Mouse (Mus musculus): ENCODE data around the gene Cabp2. TPM values are rescaled to one million over a fixed set of nuclear protein-coding genes. Genes with fewer than 3 reads are reported as not detected.

Gene Cabp2
- polyA plus RNA-seq, 1 experiment from 2014 or later = 1.7 TPM

DNA sequence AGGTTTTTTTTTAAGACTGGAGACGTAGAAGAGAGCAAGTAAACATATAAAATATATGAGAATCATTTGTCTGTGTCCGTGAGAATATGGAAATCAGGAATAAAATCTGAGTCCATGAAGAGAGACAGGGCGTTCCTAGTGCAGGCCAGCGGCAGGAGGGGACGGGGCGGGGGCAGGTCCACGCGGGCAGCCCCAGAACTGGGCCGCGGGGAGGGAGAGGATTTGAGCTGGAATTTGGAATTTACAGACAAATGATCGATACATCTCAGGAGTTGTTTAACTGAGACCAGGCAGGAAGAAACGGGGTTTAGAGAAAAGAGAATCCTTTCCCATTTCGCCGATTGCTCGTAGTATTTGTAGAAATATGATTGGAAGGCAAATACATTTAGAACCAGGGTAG, 11.1 kb upstream of the Cabp2 start:
- H3K9ac ChIP-seq = no peak overlapping the region
- no peaks in the 10 kb centered on the region for H3K4me1 ChIP-seq (replicated peaks)
- no peaks in the 10 kb centered on the region for H3K9me3 ChIP-seq
- 67% methylated on average over 15 of the region's 15 CpGs for WGBS
- H3K4me2 ChIP-seq (replicated peaks) = no peak overlapping the region
- H3K27ac ChIP-seq = no peak overlapping the region
- ATAC-seq = no peak
- no peaks in the 10 kb centered on the region for H3K27me3 ChIP-seq (replicated peaks)
- no peaks in the 10 kb centered on the region for H3K36me3 ChIP-seq
- H3K4me3 ChIP-seq (replicated peaks) = no peak overlapping the region

DNA sequence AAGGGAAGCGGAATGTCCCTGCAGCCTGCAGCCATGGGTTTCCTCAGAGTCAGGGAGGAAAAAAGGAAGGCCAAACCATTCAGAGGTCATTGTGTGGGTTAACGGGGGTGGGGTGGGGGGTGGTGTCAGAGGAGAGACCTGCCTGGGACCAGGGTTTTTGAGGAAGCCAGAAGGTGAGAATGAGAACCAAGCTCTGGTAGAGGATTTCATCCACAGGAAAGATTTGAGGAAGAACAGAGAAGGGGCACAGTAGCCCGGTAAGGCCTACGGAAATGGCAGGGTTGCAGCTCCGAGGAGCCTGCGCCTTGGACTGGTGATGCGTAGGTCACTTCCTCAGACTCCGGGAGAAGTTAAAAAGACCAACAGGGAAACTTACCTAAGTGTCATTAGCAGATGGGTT, 10.6 kb upstream of the Cabp2 start:
- WGBS = 81% methylated on average over 8 of the region's 8 CpGs
- ATAC-seq = no peak
- no peaks in the 10 kb centered on the region for H3K9me3 ChIP-seq

DNA sequence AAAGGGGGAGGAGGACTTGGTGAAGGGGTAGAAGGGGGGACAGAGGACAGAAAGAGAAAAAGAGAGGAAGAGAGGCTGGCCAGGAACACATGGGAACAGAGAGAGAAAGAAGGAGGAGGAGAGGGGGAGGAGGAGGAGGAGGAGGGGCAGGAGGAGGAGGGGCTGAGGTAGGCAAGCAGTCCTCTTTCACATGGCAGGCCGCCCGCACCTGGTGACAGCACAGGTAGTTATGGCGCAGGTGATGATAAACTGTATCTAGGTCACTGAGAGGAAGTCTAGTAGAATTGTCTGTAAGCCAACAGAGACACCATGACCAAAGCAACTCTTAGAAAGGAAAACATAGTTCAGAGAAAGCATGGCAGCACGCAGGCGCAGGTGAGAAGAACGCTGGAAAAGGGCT, 10.0 kb upstream of the Cabp2 start:
- H3K27me3 ChIP-seq (replicated peaks) = no peaks in the 10 kb centered on the region
- no peaks in the 10 kb centered on the region for H3K9me3 ChIP-seq
- H3K36me3 ChIP-seq = no peaks in the 10 kb centered on the region
- H3K4me2 ChIP-seq (replicated peaks) = no peak overlapping the region
- H3K27ac ChIP-seq = no peak overlapping the region
- H3K4me1 ChIP-seq (replicated peaks) = no peaks in the 10 kb centered on the region
- H3K4me3 ChIP-seq (replicated peaks) = no peak overlapping the region
- ATAC-seq = no peak
- H3K9ac ChIP-seq = no peak overlapping the region
- WGBS = 92% methylated on average over 6 of the region's 6 CpGs

More for the DNA sequence above, 10.6 kb upstream of the Cabp2 start:
- Histone ChIP-seq H3K4me2 (replicated peaks) (no peak overlapping the region), H3K27ac (no peak overlapping the region), H3K36me3 (no peaks in the 10 kb centered on the region), H3K9ac (no peak overlapping the region), H3K4me3 (replicated peaks) (no peak overlapping the region), H3K27me3 (replicated peaks) (no peaks in the 10 kb centered on the region), H3K4me1 (replicated peaks) (no peaks in the 10 kb centered on the region)

DNA sequence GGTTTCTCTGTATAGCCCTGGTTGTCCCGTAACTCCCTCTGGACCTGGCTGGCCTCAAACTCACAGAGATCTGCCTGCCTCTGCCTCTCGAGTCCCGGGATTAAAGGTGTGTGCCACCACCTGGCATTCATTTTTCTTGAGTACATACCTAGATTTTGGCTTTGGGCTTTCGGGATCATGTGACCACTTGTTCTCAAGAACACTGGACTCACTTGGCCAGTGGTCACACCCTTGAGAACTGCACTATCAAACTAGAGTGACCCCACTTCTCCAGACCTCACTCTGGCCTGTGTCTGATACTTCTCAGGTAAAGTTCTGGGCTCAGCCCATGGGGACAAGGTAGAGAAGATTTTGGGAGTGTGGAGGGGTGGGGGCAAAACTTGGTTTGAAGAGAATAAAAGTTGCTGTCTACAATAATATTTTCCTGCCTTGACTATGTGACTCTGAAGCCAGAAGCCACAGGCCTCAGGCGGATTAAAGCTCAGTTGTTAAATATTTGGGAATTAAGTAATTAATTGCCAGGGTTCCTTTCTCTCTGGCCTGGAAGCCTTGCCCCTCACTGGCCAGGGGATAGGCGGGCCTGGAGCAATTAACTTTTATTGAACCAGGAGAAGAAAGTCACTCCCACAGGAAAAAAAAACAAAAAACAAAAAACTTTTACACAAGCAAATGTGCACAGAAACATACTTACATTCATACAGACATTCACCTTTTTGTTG, 8.5 kb upstream of the Cabp2 start:
- no peak overlapping the region for H3K4me2 ChIP-seq (replicated peaks)
- WGBS = 73% methylated on average over 6 of the region's 6 CpGs
- no peaks in the 10 kb centered on the region for H3K36me3 ChIP-seq
- H3K9ac ChIP-seq = no peak overlapping the region
- ATAC-seq = no peak
- no peak overlapping the region for H3K27ac ChIP-seq
- no peaks in the 10 kb centered on the region for H3K9me3 ChIP-seq
- no peaks in the 10 kb centered on the region for H3K27me3 ChIP-seq (replicated peaks)
- no peak overlapping the region for H3K4me3 ChIP-seq (replicated peaks)
- no peaks in the 10 kb centered on the region for H3K4me1 ChIP-seq (replicated peaks)

DNA sequence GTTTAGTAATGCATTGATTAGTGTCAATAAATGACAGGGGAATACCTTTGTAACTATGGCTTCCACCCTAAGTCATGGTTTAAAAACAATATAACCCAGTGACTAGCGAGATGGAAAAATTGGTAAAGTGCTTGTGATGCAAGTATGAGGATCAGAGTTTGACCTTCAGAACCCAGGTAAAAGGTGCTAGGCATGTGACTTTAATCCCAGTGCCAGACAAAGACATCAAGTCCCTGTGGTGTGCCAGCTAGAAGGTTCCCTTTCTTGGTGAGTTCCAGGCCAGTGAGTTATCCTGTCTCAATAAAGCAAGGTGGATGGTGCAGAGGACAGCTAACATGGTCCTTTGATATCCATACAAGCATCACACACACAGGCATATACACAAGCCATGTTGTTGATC, 5.8 kb upstream of the Cabp2 start:
- no peak overlapping the region for H3K4me2 ChIP-seq (replicated peaks)
- no peak overlapping the region for H3K27ac ChIP-seq
- 85% methylated on average over 1 of the region's 1 CpGs for WGBS
- H3K9me3 ChIP-seq = no peaks in the 10 kb centered on the region
- H3K9ac ChIP-seq = no peak overlapping the region
- ATAC-seq = no peak
- no peak overlapping the region for H3K4me3 ChIP-seq (replicated peaks)
- H3K4me1 ChIP-seq (replicated peaks) = no peaks in the 10 kb centered on the region
- no peaks in the 10 kb centered on the region for H3K36me3 ChIP-seq
- H3K27me3 ChIP-seq (replicated peaks) = no peaks in the 10 kb centered on the region

DNA sequence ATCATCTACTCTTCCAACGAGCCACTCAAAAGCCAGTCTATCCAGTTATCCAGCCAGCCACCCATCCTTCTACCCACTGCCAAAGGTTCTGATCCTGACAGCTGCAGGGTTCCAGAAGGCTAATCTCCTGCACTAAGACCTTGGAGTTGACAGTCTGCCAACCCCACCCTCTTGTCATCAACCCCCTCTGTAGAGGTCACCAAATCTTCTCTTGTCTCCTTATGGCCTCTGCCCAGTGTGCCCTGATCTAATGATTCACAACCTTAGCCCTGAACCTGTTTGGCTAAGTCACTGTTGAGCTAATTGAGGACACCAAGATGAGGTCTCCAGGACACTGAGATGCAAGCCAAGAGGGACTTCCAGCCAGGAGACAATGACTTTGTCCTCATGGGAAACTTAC, 1.8 kb upstream of the Cabp2 start:
- Histone ChIP-seq H3K9ac (no peak overlapping the region), H3K9me3 (no peaks in the 10 kb centered on the region), H3K4me1 (replicated peaks) (0 out of 2 replicates have a peak, but pooled peaks cover 4% of the 10 kb centered on the region), H3K27me3 (replicated peaks) (no peaks in the 10 kb centered on the region), H3K4me3 (replicated peaks) (no peak overlapping the region), H3K36me3 (no peaks in the 10 kb centered on the region), H3K4me2 (replicated peaks) (no peak overlapping the region), H3K27ac (no peak overlapping the region)
- ATAC-seq = no peak
- WGBS = 78% methylated on average over 1 of the region's 1 CpGs

DNA sequence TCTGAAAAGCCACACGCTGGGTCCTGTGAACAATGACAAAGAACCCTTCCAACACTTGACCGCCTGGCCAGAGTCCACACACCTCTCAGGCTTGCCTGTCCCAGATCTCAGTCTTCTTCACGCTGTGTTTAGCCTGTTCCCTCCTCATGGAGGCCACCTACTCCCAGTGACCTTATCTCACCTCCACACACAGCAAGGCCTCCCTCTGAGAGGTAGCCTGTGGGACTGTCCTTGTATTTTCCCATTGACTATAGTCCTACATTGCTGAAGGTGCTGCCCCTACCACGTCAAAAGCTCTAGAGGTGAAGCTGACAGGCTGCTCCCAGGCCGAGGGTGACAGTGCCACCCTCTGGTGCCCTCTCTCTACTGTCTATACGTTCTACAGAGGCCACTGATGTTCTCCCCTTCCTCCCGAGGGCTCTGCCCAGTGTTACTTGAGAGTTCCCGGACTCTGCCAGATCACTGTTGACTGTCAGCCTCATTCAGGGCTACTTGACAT, 818 bp upstream of the Cabp2 start:
- Histone ChIP-seq H3K4me3 (replicated peaks) (no peak overlapping the region), H3K4me2 (replicated peaks) (no peak overlapping the region), H3K9me3 (no peaks in the 10 kb centered on the region), H3K27ac (no peak overlapping the region), H3K9ac (no peak overlapping the region), H3K27me3 (replicated peaks) (no peaks in the 10 kb centered on the region), H3K36me3 (no peaks in the 10 kb centered on the region), H3K4me1 (replicated peaks) (0 out of 2 replicates have a peak, but pooled peaks cover 4% of the 10 kb centered on the region)
- no peak for ATAC-seq
- WGBS = 61% methylated on average over 8 of the region's 8 CpGs

DNA sequence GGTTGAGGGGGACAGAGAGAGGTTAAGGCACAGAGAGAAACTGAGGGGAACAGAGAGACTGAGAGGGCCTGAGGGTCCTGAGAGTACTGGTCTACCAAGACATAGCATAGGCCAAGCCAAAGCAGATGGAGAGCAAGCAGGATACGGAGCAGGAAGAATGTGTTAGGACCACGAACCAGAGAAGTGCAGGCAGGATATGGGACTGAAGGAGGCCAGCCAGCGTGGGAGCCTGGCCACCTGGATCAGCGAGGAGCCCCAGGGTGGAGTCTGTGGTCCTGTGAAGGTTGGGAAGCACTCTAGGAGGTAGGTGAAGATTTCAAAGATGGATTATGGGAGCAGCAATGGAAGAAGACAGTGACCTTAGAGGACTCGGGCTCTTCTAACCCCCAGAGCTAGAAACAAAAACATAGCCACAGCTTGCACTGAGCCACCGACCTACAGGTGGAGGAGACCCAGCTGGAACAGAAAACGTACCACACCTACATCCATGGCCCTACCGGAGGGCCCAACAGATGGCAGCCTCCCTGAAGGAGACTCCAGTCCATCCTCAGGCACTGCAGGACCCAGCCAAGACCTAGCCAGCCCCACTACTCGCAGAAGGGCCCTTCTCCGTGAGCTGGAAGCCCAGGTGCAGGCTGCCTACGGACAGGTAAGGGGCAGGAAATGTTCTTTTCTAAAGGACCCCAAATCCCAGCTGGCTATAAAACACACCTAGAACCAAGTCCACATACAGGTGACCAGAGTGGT, 1.0 kb downstream of the Cabp2 start:
- no peak for ATAC-seq
- WGBS = 80% methylated on average over 11 of the region's 11 CpGs
- no peak overlapping the region for H3K4me3 ChIP-seq (replicated peaks)
- no peaks in the 10 kb centered on the region for H3K27me3 ChIP-seq (replicated peaks)
- no peaks in the 10 kb centered on the region for H3K9me3 ChIP-seq
- no peak overlapping the region for H3K9ac ChIP-seq
- no peak overlapping the region for H3K27ac ChIP-seq
- 0 out of 2 replicates have a peak, but pooled peaks cover 4% of the 10 kb centered on the region for H3K4me1 ChIP-seq (replicated peaks)
- no peaks in the 10 kb centered on the region for H3K36me3 ChIP-seq
- no peak overlapping the region for H3K4me2 ChIP-seq (replicated peaks)

DNA sequence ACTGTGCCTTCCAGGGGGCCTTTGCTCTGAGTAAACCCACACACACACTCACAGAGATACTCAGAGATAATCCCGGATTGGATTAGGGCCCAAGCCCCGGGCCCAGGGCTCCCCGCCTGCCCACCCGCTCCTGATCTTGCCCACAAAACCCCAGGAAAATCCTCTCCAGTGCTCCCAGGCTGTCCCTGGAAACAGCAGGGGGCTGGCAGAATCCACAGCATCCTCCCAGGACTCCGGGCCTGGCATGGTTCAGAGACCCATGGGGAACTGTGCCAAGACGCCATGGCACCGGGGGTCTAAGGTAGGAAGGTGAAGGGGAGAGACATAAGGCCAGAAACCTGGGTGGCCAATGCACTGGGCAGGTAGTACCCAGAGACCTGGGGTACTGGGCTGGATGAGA, 1.9 kb downstream of the Cabp2 start:
- H3K4me3 ChIP-seq (replicated peaks) = no peak overlapping the region
- no peaks in the 10 kb centered on the region for H3K27me3 ChIP-seq (replicated peaks)
- H3K27ac ChIP-seq = no peak overlapping the region
- no peak overlapping the region for H3K4me2 ChIP-seq (replicated peaks)
- 92% methylated on average over 7 of the region's 7 CpGs for WGBS
- 0 out of 2 replicates have a peak, but pooled peaks cover 4% of the 10 kb centered on the region for H3K4me1 ChIP-seq (replicated peaks)
- H3K9me3 ChIP-seq = no peaks in the 10 kb centered on the region
- H3K9ac ChIP-seq = no peak overlapping the region
- H3K36me3 ChIP-seq = no peaks in the 10 kb centered on the region
- no peak for ATAC-seq

DNA sequence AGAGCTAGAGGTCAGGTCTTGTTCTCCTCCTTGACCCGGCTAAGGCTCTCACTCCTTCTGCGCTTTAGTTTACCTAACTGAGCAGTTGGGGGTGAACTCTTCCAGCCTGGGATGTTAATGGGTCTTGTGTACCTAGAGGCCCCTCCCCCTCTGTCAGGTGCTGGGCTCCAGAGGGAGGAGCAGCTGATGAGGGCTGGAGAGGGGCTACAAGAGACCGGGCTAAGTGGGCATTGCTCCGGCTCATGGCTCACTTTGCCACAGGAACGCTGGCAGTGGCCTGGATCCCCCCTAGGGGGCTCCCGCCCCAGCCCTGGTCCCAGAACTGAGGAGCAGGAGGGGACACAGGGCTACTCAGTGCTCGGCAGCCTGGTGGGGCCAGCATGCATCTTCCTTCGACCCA, 2.4 kb downstream of the Cabp2 start:
- Histone ChIP-seq H3K4me1 (replicated peaks) (0 out of 2 replicates have a peak, but pooled peaks cover 4% of the 10 kb centered on the region), H3K4me2 (replicated peaks) (no peak overlapping the region), H3K27me3 (replicated peaks) (no peaks in the 10 kb centered on the region), H3K9me3 (no peaks in the 10 kb centered on the region), H3K36me3 (no peaks in the 10 kb centered on the region), H3K4me3 (replicated peaks) (no peak overlapping the region), H3K9ac (no peak overlapping the region), H3K27ac (no peak overlapping the region)
- ATAC-seq = no peak
- WGBS = 31% methylated on average over 8 of the region's 8 CpGs

DNA sequence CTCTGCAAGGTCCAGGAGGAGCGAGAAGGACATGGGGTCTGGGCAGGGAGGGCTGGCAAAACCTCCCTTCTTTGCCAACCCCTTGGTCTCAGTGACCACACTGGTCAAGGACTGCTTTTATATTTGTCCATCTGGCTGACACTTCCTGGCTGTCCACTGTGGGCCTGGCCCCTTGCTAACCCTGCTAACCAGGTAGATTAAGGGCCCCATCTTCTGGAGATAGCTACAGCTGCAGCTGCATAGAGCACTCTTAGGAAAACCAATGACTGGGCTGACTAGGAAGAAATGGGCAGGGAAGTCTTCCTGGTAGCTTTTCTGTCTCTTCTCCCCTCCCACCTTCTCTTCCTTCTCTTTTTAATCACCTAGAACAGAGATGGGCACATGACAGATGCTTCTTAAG, 3.6 kb downstream of the Cabp2 start:
- Histone ChIP-seq H3K9ac (no peak overlapping the region), H3K4me2 (replicated peaks) (no peak overlapping the region), H3K27me3 (replicated peaks) (no peaks in the 10 kb centered on the region), H3K36me3 (no peaks in the 10 kb centered on the region), H3K27ac (no peak overlapping the region), H3K9me3 (no peaks in the 10 kb centered on the region), H3K4me1 (replicated peaks) (0 out of 2 replicates have a peak, but pooled peaks cover 4% of the 10 kb centered on the region), H3K4me3 (replicated peaks) (no peak overlapping the region)
- 80% methylated on average over 1 of the region's 1 CpGs for WGBS
- ATAC-seq = no peak

DNA sequence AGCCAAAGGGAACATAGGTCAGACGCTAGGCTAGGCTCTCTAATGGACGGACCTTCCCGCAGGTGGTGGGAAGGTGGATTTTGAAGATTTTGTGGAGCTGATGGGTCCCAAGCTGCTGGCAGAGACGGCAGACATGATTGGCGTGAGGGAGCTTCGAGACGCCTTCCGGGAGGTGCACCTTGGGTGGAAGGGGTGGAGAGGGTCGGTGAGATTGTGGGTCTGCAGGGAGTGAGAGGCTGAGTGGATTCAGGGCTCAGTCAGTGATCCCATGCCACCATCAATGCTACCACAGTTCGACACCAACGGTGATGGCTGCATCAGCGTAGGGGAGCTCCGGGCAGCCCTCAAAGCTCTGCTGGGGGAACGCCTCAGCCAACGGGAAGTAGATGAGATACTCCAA, 4.8 kb downstream of the Cabp2 start:
- no peak overlapping the region for H3K27ac ChIP-seq
- no peak overlapping the region for H3K9ac ChIP-seq
- no peaks in the 10 kb centered on the region for H3K27me3 ChIP-seq (replicated peaks)
- H3K4me2 ChIP-seq (replicated peaks) = no peak overlapping the region
- no peak overlapping the region for H3K4me3 ChIP-seq (replicated peaks)
- H3K36me3 ChIP-seq = no peaks in the 10 kb centered on the region
- H3K9me3 ChIP-seq = no peaks in the 10 kb centered on the region
- H3K4me1 ChIP-seq (replicated peaks) = 0 out of 2 replicates have a peak, but pooled peaks cover 4% of the 10 kb centered on the region
- no peak for ATAC-seq
- WGBS = 88% methylated on average over 15 of the region's 15 CpGs

Data from intestine, embryonic 15.5 days (tissue).